Mouse (Mus musculus): ENCODE results near the gene Ocm. TPM values are rescaled to one million over a fixed set of nuclear protein-coding genes. Genes with fewer than 3 reads are reported as not detected.
"Not testable (repeated sequence)": the region's sequence is repeated elsewhere in the genome, so short reads cannot be mapped to it uniquely, and the experiment has no call there.

The Ocm gene
- total RNA-seq (2021), result not detected

DNA sequence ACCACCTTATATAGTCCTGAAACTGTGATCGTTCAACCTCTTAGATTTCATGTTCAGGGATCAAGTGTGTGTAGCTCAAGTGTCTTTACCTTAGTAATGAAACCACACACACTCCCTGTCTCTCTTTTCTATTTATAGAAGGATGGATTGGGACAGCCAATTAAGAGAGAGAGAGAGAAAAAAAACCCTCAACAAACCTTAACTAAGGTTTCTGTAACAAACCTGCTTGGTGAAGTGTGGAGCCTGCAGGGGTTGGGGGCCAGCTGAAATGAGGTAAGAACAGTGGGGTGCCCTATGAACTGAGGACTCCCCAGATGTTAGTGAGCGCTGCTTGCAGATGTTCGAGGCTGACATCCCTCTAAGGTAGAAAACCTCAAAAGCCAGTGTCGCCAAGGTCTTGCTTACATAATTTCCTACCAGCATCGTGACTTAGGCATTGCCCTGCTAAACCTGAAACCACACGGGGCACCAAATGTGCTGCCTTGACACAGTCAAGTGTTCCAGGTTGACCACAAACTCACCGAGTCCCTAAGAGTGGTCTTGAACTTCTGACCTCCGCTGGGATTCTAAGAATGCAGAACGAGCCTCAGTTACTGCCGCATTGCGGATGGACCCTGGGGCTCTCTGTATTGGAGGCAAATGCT lies at the start of gene Ocm:
Gene Ocm, minus strand, starts transcription at position 51 of the 644 bp plus-strand sequence.
- DNase-seq, result no peak
- intact Hi-C loops (cut with DNase I), result no loop called here

DNA sequence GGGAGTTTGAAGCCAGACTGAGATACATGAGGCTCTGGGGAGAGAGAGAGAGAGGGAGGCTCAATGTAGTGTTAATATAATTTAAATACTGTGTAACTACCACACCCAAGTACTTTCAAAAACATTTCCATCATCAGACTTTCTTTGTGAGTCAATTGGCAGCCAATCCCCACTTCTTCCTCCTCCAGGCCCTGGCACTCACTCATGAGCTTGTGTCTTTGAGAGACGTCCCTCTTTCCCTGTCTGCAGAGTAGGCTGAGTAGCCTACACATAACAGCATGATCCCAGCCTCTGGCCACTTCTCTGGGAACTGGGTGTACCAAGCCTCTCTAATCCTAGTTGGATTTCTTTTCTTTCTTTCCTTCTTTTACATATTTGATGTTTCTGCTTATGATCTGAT lies 44.8 kb upstream of the Ocm start:
- DNase-seq, result no peak
- intact Hi-C loops (cut with DNase I), result no loop called here

DNA sequence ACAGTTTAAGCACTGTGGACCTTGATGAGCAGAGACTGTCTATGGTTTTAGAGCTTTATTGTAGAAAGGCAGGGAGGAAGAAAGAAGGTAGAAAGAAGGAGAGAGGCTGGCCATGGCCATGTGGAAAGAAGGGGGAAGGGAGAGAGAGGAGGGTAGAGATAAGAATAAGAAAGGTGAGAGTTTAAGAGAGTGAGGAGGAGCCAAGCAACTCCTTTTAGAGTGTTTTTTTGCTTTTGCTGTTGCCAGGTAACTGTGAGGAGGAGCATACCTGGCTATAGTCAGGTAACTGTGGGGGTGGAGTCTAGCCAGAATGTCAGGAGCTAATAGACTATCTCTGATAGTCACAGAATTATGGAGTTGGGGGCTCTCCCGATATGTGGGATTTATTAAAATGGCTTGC lies 43.6 kb upstream of the Ocm start:
- intact Hi-C loops (cut with DNase I), result no loop called here
- no peak for DNase-seq

DNA sequence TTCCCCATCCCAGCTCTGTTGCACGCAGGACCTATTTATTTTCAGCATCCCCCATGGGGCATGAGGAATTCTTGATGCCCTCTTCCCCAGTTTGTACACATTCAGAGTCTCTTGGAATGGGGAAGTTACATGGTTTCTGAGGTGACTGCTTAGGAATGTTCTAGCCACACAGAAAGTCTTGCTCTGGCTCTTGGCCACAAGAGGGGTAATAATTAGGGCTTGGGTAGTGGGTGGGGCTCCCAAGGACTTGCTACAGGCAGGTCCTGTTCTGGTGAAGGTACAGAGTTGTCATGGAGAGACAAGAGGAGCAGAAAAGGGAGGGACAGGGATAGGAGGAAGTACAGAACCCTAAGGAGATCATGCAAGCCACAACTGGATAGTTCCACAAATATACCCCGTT lies 39.6 kb upstream of the Ocm start:
- DNase-seq, result no peak
- intact Hi-C loops (cut with DNase I), result no loop called here

DNA sequence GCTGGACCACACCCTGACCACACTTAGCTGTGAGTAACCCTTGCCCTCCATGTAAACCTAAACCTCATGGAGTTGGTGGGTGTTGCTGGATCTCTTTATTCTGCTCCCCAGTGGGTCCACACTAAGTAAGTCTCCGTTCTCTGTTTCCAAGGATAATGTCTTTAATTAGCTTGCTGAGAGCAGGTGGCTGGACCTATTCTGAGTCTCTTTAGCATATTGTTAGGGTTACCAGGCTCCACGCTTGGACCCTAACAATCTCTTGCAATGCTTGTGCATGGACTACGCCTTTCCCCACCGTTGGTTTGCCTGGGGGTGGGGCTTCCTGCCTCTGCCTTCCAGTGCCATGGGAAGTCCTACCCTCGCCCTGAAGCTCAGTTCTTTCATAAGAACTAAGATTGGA lies 37.6 kb upstream of the Ocm start:
- intact Hi-C loops (cut with DNase I), result no loop called here
- DNase-seq, result no peak

DNA sequence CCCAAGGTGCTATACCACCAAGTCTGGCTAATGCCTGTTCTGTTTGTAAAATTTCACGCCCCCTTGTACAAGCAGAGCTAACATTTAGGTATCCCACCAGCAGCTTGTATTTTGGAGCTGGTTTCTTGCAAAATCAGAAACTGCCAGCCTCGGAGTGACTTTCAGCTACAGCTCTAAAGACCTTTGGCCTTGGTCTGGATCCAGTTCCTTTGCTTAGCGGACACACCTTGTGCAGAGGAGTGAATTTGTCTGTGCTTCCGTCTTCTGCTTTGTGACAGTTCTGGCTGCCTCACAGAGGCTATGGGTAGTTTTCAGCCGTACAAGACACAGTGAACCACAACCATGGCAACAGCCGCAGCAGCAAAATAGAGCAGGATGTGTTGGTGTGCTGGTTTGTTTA lies 27.9 kb upstream of the Ocm start:
- intact Hi-C loops (cut with DNase I), result no loop called here
- DNase-seq, result no peak

DNA sequence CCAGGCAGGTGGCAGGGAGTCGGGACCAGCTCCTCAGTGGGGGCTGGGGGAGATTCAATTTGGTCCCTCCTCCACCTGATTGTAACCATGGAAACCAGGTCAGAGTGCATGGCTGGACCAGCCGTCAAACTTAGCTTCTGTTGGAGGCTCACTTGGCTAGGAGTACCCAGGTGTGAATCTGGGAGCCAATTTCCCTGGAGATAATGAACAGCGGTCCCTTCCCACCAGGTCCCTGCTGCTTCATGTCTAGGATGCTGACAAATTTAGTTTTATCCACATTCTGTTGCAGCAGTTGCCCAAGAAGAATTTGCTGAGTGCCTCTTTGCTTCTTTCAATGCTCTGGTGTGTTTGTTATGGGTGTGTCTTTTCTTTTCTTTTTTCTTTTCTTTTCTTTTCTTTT lies 27.0 kb upstream of the Ocm start:
- DNase-seq, result no peak
- intact Hi-C loops (cut with DNase I), result no loop called here

DNA sequence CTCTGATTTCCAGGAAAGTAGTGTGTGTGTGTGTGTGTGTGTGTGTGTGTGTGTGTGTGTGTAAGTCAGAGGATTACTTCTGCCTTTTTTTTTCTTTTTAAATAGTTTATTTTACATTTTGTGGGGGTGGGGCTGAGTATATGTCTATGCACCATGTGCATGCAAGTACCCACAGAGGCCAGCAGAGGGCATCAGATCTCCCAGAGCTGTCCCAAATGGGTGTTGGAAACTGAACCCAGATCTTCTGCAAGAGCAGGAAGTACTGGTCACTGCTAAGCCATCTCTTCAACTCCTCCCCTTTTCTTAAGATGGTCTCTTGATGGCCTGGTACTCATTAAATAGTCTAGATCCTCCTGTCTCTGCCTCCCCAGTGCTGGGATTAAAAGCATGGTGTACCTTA lies 24.8 kb upstream of the Ocm start:
- DNase-seq, result no peak
- intact Hi-C loops (cut with DNase I), result no loop called here

DNA sequence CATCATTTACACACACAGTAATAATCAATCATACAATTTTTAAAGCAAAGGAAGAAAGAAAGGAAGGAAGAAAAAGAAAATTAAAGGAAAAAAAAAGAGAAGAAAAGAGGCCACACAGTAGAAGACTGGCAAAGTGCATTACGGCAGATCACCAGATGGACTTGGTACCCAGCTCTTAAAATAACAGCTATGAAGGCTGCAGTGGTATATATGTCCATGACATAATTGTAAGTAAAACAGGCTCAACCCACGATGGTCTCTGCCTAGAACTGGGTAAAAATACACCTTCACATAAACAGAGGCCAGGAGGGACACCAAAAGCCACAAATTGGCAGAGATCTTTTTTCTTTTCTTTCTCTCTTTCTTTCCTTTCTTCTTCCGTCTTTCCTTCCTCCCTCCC lies 23.4 kb upstream of the Ocm start:
- intact Hi-C loops (cut with DNase I), result no loop called here

DNA sequence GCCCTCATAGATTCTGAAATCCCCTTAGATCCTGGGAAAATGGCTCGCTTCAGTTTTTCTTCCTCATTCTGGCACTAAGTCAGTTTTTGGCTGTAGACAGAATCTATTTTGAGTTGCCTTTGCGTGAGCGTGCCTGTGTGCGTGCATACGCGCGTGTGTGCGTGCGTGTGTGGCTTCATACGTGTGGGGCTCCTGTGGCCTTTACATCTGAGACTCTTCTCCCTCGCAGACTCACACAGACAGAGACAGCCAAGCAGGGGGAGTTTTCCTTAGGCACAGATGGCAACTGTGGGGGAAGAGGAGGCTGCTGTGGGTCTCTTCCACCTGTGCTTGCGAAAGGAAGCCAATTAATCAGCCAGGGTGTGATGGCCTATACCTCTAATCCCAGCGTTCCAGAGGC lies 20.9 kb upstream of the Ocm start:
- no peak for DNase-seq
- intact Hi-C loops (cut with DNase I), result no loop called here

More for the DNA sequence above, 23.4 kb upstream of the Ocm start:
- DNase-seq, result no peak

DNA sequence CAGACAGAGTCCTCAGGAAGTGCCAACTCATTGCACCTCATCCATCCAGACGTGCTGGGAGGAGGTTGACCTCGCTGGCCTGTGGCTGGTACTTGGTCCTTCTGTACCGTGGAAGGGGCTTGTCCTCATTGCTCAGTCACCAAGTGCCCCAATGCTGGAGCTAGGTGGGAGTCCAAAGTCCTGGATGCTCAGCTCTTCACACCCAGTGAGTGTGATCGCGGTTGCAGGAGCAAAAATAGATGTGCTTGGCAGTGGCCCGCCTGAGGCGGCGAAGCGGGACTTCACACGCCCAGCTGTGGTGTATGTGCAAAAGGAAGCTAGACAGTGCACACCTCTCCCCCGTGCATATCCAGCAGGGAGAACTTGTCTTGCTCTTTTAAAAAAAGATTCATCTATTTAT lies 16.7 kb upstream of the Ocm start:
- no peak for DNase-seq
- intact Hi-C loops (cut with DNase I), result loop anchor here (5.0 kb wide), 3 partner anchors 54 to 689 kb away; no protein-coding TSS in a partner anchor

DNA sequence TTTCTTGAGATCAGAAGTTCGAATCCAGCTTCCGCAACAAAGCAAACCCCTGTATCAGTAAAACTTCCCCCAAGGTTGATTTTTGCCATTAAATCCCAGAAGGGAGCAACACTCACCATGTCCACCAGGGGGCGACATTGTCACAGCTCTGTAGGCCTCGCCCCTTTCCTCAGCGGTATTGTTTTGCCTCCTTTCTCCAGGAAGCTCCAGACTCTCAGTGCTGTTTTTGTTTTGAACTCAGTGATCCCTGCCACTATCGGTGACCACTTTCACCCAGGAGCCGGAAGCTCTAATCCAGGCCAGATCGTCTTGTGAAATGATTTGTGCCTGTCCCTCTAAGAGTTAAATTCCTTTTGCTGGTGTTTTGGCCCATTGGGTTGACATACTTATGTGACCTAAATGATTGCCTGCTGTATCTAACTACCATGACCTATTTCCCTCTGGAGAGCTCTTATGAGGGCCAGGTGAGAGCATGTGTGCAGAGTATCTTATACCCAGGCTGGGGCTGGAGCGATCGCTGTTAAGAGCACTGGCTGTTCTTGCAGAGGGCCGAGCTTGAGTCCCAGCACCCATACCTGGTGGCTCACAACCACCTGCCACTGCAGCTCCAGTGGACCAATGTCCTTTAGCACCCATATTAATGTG lies 14.4 kb upstream of the Ocm start:
- intact Hi-C loops (cut with DNase I), result loop anchor here (1.0 to 5.0 kb wide), 4 partner anchors 56 to 691 kb away; no protein-coding TSS in a partner anchor
- peak; percentile 74 to 81 for DNase-seq

DNA sequence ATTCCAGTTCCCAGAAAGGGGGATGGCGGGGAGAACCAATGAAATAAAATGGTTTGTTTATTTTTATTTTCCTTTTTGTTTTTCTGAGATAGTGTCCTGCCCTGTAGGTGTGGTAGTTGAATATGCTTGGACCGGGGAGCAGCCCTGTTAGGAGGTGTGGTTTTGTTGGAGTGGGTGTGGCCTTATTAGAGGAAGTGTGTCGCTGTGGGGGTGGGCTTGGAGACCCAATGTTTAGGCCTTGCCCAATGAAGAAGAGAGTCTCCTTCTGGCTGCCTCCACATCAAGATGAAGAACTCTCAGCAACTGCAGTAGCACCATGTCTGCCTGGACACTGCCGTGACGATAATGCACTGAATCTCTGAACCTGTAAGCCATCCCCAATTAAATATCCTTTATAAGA lies 13.4 kb upstream of the Ocm start:
- no peak for DNase-seq
- intact Hi-C loops (cut with DNase I), result loop anchor here (1.0 to 5.0 kb wide), 4 partner anchors 57 to 692 kb away; no protein-coding TSS in a partner anchor

DNA sequence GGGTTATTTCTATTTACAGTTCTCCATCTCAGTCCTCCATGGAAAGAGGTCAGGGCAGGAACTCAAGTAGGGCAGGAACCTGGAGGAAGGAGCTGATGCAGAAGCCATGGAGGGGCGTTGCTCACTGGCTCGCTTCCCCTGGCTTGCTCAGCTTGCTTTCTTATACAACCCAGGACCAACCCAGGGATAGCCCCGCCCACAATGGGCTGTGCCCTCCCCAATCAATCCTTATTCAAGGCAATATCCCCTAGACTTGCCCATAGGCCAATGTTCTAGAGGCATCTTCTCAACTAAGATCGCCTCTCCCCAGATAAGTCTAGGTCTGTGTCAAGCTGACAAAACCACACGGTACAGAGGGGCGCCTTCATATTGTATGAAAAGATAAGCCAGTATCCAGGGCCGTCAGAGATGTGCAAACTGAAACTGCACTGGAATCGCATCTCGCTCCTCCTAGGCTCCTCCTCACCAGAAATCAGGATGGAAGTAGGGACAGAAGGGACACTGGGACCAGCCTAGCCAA lies 12.7 kb upstream of the Ocm start:
- DNase-seq, result no peak

DNA sequence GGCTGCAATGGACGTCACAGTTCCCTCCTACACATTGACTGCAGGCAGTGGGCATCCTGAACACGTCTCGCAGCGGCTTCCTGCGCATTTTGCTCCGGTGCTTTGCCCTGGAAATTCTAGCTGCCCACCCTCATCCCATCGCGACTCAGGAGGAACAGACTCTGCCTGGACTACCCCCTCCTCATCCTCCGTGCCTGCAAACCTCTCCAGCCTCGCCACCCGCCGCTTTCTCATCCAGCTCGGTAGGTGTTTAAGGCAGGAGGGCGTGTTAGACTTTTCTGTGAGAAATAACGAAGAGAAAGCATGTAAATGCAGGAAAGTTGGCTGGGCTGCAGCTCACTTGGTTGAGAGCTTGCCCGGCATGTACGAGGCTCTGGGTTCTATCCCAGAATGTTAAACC lies 10.5 kb upstream of the Ocm start:
- no peak for DNase-seq
- intact Hi-C loops (cut with DNase I), result no loop called here

More for the DNA sequence above, 12.7 kb upstream of the Ocm start:
- intact Hi-C loops (cut with DNase I), result no loop called here

DNA sequence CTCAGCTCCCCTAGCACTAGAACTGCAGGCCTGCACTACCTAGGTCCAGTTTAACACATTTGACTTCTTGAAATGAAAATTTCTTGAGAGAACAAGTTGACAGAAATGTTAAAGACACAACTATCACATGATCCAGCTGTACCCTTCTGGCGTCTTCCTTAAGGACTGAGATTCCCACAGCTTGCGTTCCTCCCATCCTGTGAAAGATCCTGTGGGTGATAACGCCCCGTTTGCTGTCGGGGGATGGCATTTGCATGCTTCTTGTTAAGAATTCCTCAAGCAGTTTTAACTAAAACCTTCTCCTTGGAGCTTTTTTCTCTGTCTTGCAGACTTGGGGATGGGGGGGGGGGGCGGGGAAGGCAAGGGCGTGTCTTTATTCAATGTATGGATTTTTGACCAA lies 8.1 kb upstream of the Ocm start:
- intact Hi-C loops (cut with DNase I), result no loop called here
- DNase-seq, result no peak

DNA sequence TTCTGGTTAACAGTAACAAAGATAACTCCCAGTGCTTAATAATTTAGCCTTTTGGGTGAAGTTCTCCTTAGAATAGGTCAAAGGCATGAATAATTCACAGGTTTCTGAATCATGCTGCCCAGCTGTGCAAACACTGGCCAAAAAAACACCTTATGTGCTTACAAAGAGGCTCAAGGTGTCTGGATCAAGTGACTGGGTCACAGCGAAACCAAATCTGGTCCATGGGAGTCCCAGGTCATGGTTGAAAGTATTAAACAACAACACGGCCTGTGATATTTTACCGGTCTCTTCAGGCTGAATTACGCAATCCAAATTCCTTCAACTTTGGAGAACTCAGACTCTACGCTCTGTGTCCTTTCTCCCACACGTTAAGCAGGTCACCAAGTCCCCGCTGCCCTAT lies 6.0 kb upstream of the Ocm start:
- intact Hi-C loops (cut with DNase I), result no loop called here

DNA sequence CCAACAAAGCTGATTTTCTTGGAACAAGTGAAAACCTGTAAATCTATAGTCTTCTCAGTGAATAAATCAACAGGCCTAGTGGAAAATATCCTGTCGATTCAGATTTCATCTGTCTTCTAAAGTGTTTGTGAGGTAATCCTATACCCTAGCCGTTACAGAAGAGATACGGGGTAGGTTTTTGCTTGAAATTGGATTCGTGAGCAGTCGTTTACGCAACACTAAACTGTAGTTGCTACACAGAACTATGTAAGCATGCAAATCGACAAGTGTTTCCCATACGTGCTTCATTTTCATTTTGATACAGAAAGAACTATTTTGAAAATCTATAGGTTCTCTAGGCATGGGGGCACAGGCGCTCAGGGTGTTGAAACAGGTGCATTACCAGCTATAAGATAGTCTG lies 10.6 kb downstream of the Ocm start:
- DNase-seq, result no peak
- intact Hi-C loops (cut with DNase I), result no loop called here

More for the DNA sequence above, 6.0 kb upstream of the Ocm start:
- no peak for DNase-seq

DNA sequence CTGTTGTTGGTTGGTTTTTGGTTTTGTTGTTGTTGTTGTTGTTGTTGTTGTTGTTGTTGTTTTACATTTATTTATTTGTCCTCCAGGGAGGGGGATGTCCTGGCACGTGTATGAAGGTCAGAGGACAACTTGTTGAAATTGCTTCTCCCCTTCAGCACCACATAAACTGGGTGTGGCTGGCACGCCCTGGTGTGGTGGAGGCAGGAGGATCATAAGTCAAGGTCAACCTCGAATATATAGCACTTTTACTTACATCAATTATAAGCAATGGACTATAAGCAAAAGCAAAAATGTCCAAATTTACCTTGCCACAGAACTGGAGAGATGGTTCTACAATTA lies 11.2 kb downstream of the Ocm start:
- no peak for DNase-seq
- intact Hi-C loops (cut with DNase I), result no loop called here

DNA sequence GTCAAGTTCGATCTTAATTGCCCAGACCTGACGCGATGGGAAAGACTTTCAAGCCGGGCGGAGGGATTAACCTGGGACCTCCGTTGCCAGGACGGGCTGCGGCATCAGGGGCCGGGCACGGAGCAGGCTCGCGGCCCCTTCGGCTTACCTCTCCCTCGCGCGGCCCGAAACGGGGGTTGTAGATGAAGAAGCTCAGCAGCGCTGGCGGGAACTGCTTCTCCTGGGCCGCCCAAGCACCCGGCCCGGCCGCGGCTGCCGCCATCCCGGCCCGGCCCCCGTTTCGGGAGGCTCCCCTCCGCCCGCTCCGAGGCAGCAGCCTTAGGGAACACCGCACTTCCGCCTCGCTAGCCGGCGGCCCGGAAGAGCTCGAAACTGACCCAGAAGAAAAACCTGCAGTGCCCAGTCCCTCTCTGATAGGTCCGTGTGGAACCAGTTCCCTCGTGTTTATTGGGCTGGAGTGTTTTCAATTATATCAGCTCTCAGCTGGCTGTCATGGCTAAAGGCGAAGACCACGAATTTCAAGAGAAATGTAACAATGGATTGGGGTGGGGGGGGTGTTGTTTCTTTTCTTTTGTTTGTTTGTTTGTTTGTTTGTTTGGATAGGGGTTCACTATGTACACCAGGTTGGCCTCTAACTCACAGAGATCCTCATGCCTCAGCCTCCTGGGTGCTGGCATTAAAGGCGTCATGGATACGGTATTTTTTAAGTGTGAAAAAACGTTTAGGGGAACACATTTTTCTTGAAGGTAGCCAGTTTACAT lies 11.7 kb downstream of the Ocm start, which contains the start of gene Ccz1:
Gene Ccz1, minus strand, starts transcription at position 327 of the 761 bp plus-strand sequence.
- peak; percentile 73 to 80 for DNase-seq
- intact Hi-C loops (cut with DNase I), result no loop called here

DNA sequence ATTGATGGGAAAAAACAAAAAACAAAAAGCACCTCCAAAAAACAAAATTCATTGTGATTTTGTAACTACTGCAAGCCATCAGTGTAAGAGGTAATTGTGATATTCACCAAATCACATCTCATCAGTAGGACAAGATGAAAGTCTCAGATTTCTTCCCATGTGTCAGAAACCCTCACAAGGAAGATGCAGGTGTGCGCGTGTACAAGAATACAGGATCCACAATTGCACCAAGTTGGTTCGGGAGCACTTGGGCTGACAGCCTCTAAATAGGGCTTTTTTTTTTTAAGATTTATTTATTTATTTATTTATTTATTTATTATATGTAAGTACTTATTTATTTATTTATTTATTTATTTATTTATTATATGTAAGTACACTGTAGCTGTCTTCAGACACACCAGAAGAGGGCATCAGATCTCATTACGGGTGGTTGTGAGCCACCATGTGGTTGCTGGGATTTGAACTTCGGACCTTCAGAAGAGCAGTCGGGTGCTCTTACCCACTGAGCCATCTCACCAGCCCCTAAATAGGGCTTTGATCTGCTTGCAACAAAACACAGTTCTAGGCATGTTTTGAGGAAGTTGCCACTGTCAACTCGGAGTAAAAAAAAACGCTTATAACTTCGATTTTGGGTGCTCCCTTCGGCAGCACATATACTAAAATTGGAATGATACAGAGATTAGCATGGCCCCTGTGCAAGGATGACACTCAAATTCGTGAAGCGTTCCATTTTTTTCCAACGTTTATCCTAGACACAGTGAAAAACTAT lies 12.9 kb downstream of the Ocm start:
- intact Hi-C loops (cut with DNase I); DNase-seq: not testable (repeated sequence)
